Mouse (Mus musculus): ENCODE measurements around the gene Prkx. TPM values are rescaled to one million over a fixed set of nuclear protein-coding genes. Genes with fewer than 3 reads are reported as not detected.

The Prkx gene
- polyA plus RNA-seq (2011; ENCODE audit: insufficient read depth, insufficient read length, low replicate concordance, missing spikeins): 2.2 and 2.7 TPM in 2 replicates

- Histone ChIP-seq H3K4me3 (replicated peaks; ENCODE audit: control insufficient read depth, low read depth, low read length) (peak within 1 kb of the TSS; percentile 84), H3K4me1 (ENCODE audit: control insufficient read depth, insufficient read depth, low read length) (no peaks in the 10 kb centered on the region; the same call in 1 of the 2 replicates), H3K27ac (ENCODE audit: control insufficient read depth, insufficient read depth, low read depth, low read length, poor library complexity) (peak within 1 kb of the TSS; percentile 72)
- TF ChIP-seq POLR2A (IDR thresholded peaks at IDR 0.05; ENCODE audit: borderline replicate concordance, control insufficient read depth, low read depth, low read length) (no peak), CTCF (IDR thresholded peaks at IDR 0.05; ENCODE audit: control insufficient read depth, insufficient read depth, low read length) (no peak)
- WGBS: 25% methylated on average over 19 of the region's 19 CpGs
Observed at GRCm38 (mm10) chrX:77796238-77796835, at the start of gene Prkx. Gene Prkx (minus strand): TSS chrX:77796278.

GRCm38 (mm10) chrX:77812031-77812430 lies 16.0 kb upstream of the Prkx start:
- Histone ChIP-seq H3K4me3 (replicated peaks; ENCODE audit: control insufficient read depth, low read depth, low read length) (no peak overlapping the region), H3K4me1 (ENCODE audit: control insufficient read depth, insufficient read depth, low read length) (no peaks in the 10 kb centered on the region), H3K27ac (ENCODE audit: control insufficient read depth, insufficient read depth, low read depth, low read length, poor library complexity) (no peak overlapping the region)
- TF ChIP-seq POLR2A (IDR thresholded peaks at IDR 0.05; ENCODE audit: borderline replicate concordance, control insufficient read depth, low read depth, low read length) (no peak), CTCF (IDR thresholded peaks at IDR 0.05; ENCODE audit: control insufficient read depth, insufficient read depth, low read length) (no peak)
- whole genome bisulfite sequencing: 69% methylated on average over 6 of the region's 6 CpGs

- 16% methylated on average over 17 of the region's 17 CpGs for WGBS
- Histone ChIP-seq H3K4me1 (ENCODE audit: control insufficient read depth, insufficient read depth, low read length) (no peaks in the 10 kb centered on the region), H3K27ac (ENCODE audit: control insufficient read depth, insufficient read depth, low read depth, low read length, poor library complexity) (no peak overlapping the region), H3K4me3 (replicated peaks; ENCODE audit: control insufficient read depth, low read depth, low read length) (peak overlapping the region; percentile 71)
- TF ChIP-seq CTCF (IDR thresholded peaks at IDR 0.05; ENCODE audit: control insufficient read depth, insufficient read depth, low read length) (peak; percentile 42; the same call in 1 of the 2 replicates), POLR2A (IDR thresholded peaks at IDR 0.05; ENCODE audit: borderline replicate concordance, control insufficient read depth, low read depth, low read length) (no peak)
Observed at GRCm38 (mm10) chrX:77810608-77811206, 14.6 kb upstream of the Prkx start.

- H3K4me3 ChIP-seq (replicated peaks; ENCODE audit: control insufficient read depth, low read depth, low read length): no peak overlapping the region
- H3K4me1 ChIP-seq (ENCODE audit: control insufficient read depth, insufficient read depth, low read length): no peaks in the 10 kb centered on the region
- H3K27ac ChIP-seq (ENCODE audit: control insufficient read depth, insufficient read depth, low read depth, low read length, poor library complexity): no peak overlapping the region
- 25% methylated on average over 2 of the region's 2 CpGs for WGBS
- peak; percentile 57 for TF ChIP-seq CTCF (IDR thresholded peaks at IDR 0.05; ENCODE audit: control insufficient read depth, insufficient read depth, low read length)
- no peak for TF ChIP-seq POLR2A (IDR thresholded peaks at IDR 0.05; ENCODE audit: borderline replicate concordance, control insufficient read depth, low read depth, low read length)
Observed at GRCm38 (mm10) chrX:77808602-77809001, 12.5 kb upstream of the Prkx start.

GRCm38 (mm10) chrX:77802293-77802692 lies 6.2 kb upstream of the Prkx start:
- WGBS: 42% methylated on average over 2 of the region's 2 CpGs
- TF ChIP-seq CTCF (IDR thresholded peaks at IDR 0.05; ENCODE audit: control insufficient read depth, insufficient read depth, low read length) (no peak), POLR2A (IDR thresholded peaks at IDR 0.05; ENCODE audit: borderline replicate concordance, control insufficient read depth, low read depth, low read length) (no peak)
- Histone ChIP-seq H3K4me1 (ENCODE audit: control insufficient read depth, insufficient read depth, low read length) (no peaks in the 10 kb centered on the region), H3K27ac (ENCODE audit: control insufficient read depth, insufficient read depth, low read depth, low read length, poor library complexity) (no peak overlapping the region), H3K4me3 (replicated peaks; ENCODE audit: control insufficient read depth, low read depth, low read length) (no peak overlapping the region)

GRCm38 (mm10) chrX:77801543-77801942 lies 5.5 kb upstream of the Prkx start:
- Histone ChIP-seq H3K4me3 (replicated peaks; ENCODE audit: control insufficient read depth, low read depth, low read length) (no peak overlapping the region), H3K4me1 (ENCODE audit: control insufficient read depth, insufficient read depth, low read length) (no peaks in the 10 kb centered on the region), H3K27ac (ENCODE audit: control insufficient read depth, insufficient read depth, low read depth, low read length, poor library complexity) (no peak overlapping the region)
- TF ChIP-seq POLR2A (IDR thresholded peaks at IDR 0.05; ENCODE audit: borderline replicate concordance, control insufficient read depth, low read depth, low read length): no peak
- no peak for TF ChIP-seq CTCF (IDR thresholded peaks at IDR 0.05; ENCODE audit: control insufficient read depth, insufficient read depth, low read length)
- WGBS: 21% methylated on average over 1 of the region's 1 CpGs

GRCm38 (mm10) chrX:77799554-77799953 lies 3.5 kb upstream of the Prkx start:
- WGBS: 72% methylated on average over 3 of the region's 3 CpGs

GRCm38 (mm10) chrX:77797801-77798200 lies 1.7 kb upstream of the Prkx start:
- no peak overlapping the region for H3K4me3 ChIP-seq (replicated peaks; ENCODE audit: control insufficient read depth, low read depth, low read length)
- no peak overlapping the region for H3K27ac ChIP-seq (ENCODE audit: control insufficient read depth, insufficient read depth, low read depth, low read length, poor library complexity)
- H3K4me1 ChIP-seq (ENCODE audit: control insufficient read depth, insufficient read depth, low read length): no peaks in the 10 kb centered on the region; the same call in 1 of the 2 replicates
- no peak for TF ChIP-seq CTCF (IDR thresholded peaks at IDR 0.05; ENCODE audit: control insufficient read depth, insufficient read depth, low read length)
- TF ChIP-seq POLR2A (IDR thresholded peaks at IDR 0.05; ENCODE audit: borderline replicate concordance, control insufficient read depth, low read depth, low read length): no peak

More at GRCm38 (mm10) chrX:77799554-77799953, 3.5 kb upstream of the Prkx start:
- no peak overlapping the region for H3K27ac ChIP-seq (ENCODE audit: control insufficient read depth, insufficient read depth, low read depth, low read length, poor library complexity)
- no peak for TF ChIP-seq POLR2A (IDR thresholded peaks at IDR 0.05; ENCODE audit: borderline replicate concordance, control insufficient read depth, low read depth, low read length)
- no peak for TF ChIP-seq CTCF (IDR thresholded peaks at IDR 0.05; ENCODE audit: control insufficient read depth, insufficient read depth, low read length)
- no peak overlapping the region for H3K4me3 ChIP-seq (replicated peaks; ENCODE audit: control insufficient read depth, low read depth, low read length)
- no peaks in the 10 kb centered on the region for H3K4me1 ChIP-seq (ENCODE audit: control insufficient read depth, insufficient read depth, low read length)
